Mouse (Mus musculus): Measurements from ENCODE around the gene Drd5.

- TF ChIP-seq GATA1 (IDR thresholded peaks at IDR 0.05; ENCODE audit: borderline replicate concordance, low read length) (no peak), FLI1 (IDR thresholded peaks at IDR 0.05; ENCODE audit: low read length) (no peak)
Observed at GRCm38 (mm10) chr5:38301761-38302411, 17.3 kb upstream of the Drd5 start.
